Mouse (Mus musculus) layer of hippocampus, postnatal 10 days (tissue): ENCODE data around the gene Nckap5l. TPM values are rescaled to one million over a fixed set of nuclear protein-coding genes. Genes with fewer than 3 reads are reported as not detected.
"Not testable (repeated sequence)": the region's sequence is repeated elsewhere in the genome, so short reads cannot be mapped to it uniquely, and the experiment has no call there.

Source experiments
- DNase-seq, 2 experiments: peaks; one replicate each; pipeline ENCODE4 v3.0.0; 2021; ENCODE audit warnings: low spot score in 2 of 2
- total RNA-seq, 2 experiments: library from RNA; stranded (reverse); gene quantifications; 2 replicates each; pipeline ENCODE4 v1.2.3; 2021

Gene Nckap5l
- total RNA-seq, 2 experiments from 2014 or later, result 32.5 to 38.1 TPM

DNA sequence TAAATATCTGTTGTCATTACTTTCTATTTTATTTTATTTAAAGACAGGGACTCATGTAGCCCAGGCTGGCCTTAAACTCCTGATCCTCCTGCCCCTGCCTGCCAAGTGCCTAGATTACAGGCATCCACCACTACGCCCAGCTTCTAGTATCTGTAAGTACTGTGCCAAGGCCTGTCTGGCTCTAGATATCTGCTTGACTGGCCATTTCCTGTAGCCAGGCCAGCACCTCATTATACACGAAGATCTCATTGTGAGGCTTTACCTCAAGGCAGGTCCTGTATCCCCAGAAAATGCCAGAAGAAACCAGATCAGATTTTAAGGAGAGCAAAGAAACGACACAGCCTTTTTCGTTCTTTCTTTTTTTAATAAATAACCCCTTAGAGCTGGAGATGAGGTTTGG, 12.2 kb upstream of the Nckap5l start:
- no peak for DNase-seq

DNA sequence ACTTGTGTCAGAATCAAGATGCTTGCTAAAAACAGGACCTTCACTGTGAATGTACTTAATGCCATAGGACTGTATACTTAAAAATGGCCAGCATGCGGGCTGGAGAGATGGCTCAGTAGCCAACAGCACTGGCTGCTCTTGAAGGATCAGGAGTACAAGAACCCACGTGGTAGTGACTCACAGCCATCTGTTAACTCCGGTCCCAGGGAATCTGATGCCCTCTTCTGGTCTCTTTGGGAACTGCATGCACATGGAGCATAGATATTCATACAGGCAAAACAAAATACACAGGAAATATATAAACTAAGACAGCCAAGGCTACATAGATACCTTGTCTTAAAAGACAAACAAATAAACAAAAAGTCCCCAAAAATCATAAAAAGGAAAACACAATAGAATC, 11.5 kb upstream of the Nckap5l start:
- peak; percentile 87 to 92 for DNase-seq

DNA sequence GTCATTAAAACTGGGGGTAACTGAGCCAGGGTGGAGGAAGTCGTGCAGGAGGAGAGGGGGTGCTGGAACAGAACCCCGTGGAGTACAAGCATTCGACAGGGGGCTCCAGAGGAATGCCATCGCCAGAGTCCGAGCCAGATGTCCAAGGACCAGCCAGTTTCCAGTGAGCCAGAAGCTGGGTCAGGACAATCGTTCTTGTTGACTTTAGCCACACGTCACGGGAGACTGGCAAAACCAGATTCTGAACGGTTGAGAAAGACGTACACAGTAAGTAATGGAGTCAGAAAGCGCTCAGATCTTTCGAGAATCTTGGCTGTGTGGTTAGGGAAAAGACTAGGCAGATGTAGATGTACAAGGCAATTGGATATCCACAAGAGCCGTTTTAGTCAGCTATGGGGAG, 5.6 kb upstream of the Nckap5l start:
- DNase-seq, result no peak

DNA sequence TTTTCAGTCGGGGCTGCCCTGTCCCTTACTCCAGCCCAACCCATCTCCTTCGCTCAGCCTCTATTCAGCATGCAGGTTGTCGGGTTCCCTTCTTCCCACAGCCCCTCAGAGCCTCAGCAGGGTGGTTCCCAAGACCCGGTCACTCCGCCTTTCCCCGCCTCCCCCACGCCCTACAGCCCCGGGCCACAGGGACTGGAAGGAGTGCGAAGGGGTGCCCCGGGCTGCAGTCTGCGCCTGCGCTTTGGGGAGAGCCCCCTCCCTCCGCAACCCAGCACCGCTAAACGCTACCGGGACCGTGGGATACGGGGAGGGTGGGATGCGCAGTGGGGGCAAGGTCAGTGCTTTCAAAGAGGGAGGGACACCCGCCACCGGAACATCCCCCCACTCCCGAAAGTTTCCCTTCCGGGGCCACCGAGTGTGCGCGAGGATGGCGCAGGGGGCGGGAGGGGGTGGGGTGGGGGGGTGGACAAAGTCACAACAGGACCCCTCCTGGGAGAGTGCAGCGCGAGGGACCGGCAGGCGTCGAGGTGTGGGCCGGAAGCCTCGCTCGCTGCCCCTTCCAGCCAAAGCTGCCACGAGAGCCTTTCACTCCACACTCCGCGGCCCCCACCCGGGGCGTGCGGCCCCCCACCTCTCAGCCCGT, 464 bp downstream of the Nckap5l start:
- DNase-seq, result peak; percentile 67 to 76

DNA sequence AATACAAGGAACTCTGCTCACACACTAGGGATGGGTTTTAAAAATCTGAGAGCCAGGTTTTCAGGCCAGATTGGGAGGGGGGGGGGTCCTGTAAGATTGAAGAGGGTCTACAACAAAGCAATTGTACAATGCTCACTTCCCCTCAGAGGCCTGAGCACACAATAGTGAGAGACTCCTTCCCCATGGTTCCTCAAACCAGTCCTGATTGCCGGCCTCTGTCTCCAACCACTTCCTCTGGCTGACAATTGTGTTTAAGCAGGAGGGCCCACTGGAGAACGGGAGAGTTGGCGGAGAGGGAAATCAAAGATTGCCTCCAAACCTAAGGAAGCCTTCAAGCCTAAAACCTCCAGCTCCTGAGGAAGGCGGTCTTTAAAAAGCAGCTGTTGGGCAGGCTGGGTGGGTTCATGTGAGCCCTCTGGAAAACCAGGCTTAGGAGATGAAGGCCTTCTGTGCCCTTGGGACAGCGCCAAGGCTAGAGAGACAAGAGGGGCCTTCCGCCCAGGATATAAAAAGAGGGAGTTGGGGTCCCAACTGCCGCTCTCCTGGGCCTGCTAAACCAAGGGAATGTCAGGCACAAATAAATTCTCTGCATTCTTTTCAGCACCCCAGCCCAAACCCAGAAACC, 1.1 kb downstream of the Nckap5l start:
- peak in 1 of 2 experiments; percentile 38 for DNase-seq

DNA sequence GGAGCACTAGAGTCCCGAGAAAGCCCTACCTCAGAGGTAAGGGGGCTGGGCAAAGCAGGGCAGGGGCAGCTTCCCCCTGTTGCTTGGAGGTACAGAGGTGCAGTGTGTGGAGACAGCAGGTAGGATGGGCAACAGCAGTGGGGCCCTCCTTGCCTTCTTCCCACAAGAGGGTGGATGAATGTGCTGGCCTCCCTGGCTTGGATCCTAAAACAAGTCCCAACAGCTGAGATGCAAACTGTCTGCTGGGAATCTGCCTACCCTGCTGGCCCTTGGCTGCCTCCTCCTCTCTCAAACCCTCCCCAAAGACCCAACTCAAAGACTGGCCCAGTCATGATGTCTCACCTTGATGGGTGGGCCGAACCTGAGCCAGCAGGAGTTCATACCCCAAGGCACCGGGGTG, 2.1 kb downstream of the Nckap5l start:
- no peak for DNase-seq

DNA sequence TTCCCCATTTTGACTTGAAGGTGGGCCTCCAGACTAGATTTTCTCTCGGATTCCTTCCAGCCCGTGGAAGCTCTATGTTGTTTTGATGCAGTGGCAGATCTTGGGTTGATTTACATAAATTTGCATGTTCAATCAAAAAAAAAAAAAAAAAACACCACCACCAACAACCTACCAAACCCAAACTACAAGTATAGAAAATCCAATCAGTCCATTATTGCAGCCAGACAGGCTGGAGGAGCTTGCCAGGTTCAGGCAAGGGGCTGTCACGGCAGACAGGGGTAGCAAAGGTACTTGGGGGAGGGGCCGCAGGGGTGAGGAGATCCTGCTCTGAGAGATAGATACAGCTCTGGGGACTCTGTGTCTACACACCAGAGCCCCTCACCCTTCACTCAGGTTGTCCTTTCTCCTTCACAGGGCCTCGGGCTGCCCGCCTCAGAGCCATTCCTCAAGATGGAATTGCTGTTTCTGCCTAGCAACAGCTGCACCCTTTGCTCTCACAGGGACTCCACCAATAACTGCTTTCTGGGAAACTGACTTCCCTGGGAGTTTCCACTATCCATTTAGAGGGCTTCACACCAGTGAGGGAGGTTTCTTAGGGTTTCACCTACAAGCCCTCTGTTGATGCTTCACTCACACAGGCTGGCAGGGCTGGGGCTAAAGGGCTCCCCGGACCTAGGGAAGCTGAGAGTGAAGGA, 2.8 kb downstream of the Nckap5l start:
- no peak for DNase-seq

DNA sequence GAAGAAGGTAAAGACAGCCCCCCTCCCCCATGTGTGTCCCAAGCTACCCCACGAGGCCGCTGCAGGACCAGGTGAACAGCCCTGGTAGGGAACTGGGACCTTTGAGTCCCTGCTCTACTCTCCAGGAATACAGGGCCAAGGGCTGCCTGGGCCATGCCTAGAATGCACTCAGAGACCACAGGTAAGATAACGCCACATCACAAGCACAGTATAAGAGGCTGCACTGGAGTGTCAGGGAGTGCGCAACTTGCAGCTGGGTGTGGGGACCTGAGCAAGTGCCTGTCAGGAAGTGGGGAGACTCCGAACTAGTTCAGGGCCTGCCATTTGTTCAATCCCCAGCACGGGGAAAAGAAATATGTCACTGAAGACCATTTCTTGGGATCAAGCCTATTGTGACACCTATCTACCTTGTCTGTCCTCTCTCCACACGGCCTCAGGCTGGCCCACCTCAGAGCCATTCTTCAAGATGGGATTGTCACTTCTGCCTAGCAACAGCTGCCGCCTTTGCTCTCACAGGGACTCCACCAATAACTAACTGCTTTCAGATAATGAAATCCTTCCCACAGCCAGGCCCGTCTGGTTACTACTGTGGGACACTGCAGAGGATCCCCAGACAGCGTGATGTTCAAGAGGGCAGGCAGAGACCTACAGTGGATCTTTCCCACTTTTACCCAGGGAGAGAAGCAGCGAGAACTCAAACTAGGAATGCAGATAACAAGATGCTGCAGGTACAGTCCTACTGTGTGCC, 4.2 kb downstream of the Nckap5l start:
- no peak for DNase-seq

DNA sequence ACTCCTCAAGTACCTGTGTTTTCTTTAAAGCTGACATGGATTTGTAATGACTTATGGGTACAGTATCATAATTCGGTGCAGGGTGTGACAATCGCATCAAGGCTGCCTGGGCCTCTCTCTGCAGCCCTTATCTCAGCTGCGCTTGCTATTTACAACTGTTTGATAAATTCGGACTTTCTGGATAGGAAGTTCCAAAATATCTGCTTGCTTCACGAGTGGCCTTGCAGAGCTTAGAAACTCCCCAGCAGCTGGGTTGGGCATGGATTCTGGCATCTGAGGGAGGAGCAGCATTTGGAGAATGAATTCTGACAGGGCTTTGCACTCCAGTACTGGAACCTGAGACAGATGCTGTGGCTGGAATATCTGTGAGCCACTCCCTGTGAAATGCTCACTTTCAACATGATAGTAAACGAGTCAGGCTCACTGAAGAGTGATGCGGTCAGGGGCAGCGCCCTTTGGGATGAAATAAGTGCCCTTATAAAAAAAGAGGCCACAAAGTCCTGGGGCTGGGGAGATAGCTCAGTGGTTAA, 7.7 kb downstream of the Nckap5l start:
- no peak for DNase-seq

DNA sequence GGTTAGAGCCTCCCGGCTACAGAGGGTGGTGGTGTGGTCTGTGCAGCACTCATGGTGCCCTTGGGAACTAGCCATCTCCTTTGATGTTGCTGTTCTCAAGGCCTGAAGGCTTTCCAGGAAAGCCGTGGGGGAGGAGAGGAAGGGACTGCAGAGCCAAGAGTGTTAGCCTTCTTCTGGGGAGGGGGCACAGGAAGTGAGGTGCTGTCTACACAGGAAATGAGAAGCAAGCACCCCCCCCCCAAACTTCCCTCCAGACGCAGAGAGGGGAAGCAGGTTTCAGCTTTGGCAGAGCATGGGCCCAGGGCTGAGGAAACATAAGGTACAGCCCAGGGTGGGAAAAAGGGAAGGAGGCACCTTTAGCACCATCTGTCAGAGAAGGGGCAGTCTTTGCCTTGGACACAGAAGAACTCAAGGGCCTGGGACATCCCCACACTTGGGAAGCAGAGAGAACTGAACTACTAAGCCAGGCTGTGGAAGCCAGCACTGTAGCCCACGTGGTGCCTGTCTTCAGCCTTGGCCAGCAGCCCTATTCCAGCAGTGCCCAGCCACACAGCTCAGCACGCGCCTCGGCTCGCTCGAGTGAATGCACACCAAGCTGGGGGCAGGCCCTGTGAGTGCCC, 8.3 kb downstream of the Nckap5l start:
- peak; percentile 64 to 73 for DNase-seq

DNA sequence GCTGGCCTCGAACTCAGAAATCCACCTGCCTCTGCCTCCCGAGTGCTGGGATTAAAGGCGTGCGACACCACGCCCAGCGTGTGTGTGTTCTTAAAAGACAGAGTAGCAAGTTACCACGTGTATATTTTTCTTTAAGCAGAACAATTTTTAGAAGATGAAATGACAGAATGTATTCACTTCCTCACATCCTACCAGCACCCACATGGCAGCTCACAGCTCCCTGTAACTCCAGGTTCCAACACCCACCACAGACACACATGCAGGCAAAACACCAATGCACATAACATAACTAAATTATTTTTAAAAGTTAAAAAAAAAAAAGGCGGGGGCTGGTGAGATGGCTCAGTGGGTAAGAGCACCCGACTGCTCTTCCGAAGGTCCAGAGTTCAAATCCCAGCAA, 11.4 kb downstream of the Nckap5l start:
- DNase-seq, result not testable (repeated sequence)

DNA sequence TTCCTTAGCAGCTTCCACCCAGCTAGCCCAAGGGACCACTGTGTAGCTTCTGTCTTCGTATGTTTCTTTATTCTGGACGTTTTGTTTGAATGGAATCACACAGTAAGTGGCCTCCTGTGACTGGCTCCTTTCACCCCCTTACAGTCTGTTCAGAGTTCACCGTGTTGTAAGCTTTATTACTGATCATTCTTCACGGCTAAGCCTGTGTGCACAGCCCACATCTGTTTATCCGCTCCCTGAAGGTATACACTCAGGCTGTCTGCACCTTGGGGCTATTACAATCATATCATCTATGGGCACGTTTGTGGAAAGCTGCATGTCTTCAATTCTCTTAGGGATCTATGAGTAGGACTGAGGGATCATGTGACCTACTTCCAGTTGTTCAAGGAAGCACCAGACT, 12.0 kb downstream of the Nckap5l start:
- DNase-seq, result no peak

DNA sequence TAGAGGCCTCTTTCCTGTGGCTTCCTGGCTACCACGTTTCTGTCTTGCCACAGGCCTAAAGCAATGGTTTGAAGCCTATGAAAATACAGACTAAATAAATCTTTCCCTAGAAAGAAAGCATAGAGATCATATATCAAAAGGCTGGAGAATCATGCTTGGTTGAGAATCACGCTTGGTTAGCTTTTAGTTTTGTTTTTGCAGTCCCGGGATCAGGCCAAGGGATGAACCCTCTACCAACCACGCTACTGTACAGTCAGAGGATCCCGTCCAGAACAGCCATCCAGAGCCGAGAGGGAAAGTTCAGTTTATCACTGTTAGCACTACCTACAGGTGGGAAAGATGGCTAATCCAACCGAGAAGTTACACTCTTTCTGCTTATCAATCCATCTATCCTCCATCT, 15.2 kb downstream of the Nckap5l start:
- DNase-seq, result no peak

DNA sequence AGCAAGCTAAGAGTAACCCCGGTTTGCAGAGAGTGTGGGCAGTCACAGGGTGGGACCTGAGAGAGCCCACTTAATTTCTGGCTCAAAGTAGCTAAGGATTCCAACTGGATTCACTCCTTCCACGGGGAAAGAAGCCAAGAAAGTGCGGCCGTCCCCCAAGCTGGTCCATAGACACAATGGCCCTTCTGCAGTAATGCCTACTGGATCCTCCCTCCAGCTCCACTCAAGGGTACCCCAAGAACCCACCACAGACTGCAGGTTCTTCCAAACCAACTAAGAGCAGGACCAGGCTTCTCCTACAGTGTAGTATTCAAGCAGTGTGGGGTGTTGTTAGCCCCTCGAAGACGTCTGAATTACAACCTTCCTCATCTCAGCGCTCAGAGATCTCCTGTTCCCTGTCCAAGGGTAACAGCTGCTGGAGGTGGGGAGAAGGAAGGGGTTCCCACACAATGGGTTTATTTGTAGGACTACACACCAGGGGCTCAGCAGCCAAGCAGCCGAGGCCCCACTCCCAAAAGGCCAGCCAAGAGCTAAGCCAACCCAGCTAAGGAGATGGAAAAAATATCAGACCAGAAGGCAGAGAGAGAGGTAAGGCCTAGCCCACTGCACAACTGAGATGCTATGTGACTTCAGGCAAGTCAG, 16.6 kb downstream of the Nckap5l start:
- DNase-seq, result no peak

DNA sequence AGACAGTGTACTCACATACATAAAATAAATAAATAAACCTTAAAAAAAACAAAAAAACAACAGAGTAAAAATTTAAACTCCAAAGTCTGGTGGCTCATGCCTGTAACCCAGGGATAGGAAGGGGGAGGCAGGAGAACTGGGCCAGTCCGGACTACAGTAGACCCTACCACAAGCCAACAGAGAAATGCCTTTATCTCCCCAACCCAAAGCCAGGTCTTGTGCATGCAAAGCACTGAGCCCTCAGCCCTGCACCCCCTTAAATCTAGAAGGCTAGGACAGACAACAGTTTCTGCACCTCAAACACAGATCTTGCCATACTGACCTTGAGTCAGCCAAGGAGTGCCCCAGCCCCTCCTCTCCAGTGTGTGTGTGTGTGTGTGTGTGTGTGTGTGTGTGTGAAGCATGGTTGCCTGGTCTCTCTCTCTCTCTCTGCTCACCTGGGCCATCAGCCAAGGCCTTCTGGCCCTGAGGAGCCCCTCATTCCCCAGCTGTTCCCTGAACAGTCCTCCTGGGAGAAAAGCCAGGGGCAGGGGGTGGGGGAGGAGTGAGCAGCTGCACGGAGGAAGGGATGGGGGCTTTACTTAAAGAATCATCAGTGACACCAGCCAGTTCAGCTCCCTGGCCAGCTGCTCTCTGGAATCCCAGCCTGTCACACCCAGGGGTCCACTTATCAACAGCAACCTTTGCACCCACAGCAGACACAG, 17.3 kb downstream of the Nckap5l start:
- peak; percentile 46 to 59 for DNase-seq

DNA sequence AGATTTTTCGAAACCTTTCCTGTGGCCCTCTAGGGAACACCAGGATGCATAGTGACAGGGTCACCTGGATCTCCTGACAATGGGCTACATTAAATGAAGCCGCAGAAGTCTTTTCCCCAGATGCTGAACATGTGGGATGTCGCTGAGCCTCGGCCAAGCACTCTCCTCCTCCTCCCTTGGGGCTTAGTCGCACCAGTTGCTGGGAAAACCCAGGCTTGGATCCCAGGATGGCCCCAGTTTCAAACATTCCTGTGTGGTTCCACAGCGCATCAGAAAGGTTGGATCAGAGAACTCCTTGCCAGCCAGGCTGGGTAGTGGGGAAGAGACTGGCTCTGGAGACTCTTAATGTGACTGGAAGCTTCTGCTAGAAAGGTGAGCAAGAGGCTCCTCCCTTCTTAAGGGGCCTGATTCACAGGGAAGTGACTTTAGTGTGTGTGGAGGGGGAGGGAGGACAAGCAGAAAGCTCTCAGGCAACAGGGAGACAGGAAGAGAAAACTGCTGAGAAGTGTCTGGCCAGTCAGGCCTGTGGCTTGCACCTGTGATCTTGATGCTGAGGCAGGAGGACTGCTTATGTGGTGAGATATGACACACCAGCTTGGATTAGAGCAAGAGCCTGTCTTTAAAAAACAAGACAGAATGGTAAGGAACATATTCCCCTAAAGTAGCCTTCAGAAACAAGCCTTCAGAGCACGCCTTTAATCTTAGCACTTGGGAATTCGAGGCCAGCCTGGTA, 18.4 kb downstream of the Nckap5l start:
- no peak for DNase-seq

DNA sequence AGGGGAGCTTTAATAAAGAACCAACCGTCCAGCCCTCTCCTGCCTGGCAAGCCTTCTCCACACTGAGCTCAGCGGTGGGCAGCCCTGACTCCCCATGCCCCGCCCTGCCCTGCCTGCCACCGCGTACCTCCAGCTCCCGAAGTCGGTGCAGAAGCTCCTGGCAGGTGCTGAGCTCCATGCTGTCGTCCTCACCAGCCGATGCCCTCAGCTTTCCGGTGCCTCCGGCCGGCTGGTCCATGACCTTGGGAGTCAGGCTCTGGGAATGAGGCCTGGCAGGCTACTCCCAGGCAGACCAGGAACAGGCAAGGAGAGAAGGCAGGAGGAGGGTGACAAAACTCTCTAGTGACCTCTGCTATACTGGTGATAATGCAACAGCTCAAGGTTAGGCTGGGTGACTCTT, 23.6 kb downstream of the Nckap5l start:
- DNase-seq, result no peak

DNA sequence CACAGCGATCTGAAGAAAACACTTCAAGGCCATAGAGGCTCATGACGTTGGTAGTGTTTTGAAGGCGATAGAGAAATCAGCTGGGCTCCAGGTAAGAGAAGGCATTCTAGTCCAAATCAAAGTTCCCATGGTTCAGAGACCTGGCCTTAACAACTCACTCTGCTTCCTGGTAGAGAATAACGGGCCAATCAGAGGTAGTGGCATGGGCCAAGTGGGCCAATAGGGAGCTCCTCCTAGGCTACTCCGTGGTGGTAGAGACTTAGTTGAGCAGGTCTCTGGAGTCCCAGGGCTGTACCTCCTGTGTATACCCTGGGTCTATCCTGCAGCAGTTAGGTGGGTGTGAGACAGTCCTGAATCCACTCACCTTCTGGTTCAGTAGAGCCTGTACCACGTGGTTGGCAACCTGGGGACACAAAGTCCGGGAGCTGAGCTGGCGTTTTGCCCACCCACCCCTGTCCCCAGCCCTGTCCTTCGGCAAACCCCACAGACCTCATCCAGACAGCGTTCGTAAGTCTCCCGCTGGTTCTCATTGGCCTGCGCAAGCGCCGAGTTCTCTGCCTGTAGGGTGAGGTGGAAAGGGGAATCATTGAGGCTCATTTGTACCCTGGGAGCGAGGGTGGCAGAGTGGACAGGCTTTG, 24.3 kb downstream of the Nckap5l start:
- DNase-seq, result no peak

DNA sequence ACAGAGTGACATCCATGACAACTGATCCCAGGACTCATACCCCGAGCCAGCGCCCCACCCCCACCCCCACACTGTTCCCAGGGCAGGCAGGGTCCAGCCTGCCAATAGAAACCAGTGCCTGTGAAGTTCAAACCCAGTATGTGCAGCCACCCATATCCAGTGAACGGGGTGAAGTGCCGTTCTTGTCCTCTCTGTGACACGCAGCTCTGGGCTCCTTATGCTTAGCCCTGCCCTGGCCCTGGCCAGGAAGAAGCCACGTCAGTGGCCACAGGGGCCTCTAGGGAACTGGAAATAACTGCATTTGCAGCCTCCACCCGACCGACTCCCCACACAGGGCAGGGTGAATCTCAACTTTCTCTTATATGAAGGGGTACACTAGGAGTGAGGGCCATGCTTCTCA, 25.6 kb downstream of the Nckap5l start:
- no peak for DNase-seq
